Mouse (Mus musculus): Measurements from ENCODE around the gene Camk1d.

GRCm38 (mm10) chr2:5363836-5364235 lies 350.5 kb downstream of the Camk1d start:
- TF ChIP-seq EP300 (IDR thresholded peaks at IDR 0.05; ENCODE audit: low read length) (no peak), TCF12 (IDR thresholded peaks at IDR 0.05; ENCODE audit: low read depth, low read length) (no peak), ZC3H11A (IDR thresholded peaks at IDR 0.05; ENCODE audit: low read depth, low read length) (no peak), NELFE (IDR thresholded peaks at IDR 0.05; ENCODE audit: low read depth, low read length) (no peak)
